Mouse (Mus musculus): ENCODE results near the gene Polh. TPM values are rescaled to one million over a fixed set of nuclear protein-coding genes. Genes with fewer than 3 reads are reported as not detected.

Polh gene
- total RNA-seq, 2 experiments from 2014 or later: 11.4 to 12.5 TPM

DNA sequence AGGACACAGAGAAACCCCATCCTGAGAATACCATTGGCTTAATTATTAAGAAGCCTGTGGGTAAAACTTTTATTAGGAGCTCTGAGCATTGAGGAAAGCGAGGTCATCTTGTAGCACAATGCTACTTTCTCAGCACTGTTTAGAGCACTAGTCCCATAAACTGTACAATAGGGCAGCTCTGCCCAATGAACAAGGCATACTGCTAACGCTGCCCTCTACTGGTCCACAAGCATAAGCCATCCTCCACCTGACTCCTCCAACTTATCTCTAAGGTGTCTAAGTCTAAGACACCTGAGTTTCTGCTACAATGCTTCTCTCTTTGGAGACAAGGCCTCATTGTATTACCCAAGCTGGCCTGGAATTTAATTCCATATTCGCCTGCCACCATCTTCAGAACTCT, 31.9 kb downstream of the Polh start:
- DNase-seq: no peak
- intact Hi-C loops (cut with DNase I): no loop called here

GRCm38 (mm10) chr17:46168768-46169167, 33.7 kb downstream of the Polh start:
- intact Hi-C loops (cut with DNase I): no loop called here
- no peak for DNase-seq

DNA sequence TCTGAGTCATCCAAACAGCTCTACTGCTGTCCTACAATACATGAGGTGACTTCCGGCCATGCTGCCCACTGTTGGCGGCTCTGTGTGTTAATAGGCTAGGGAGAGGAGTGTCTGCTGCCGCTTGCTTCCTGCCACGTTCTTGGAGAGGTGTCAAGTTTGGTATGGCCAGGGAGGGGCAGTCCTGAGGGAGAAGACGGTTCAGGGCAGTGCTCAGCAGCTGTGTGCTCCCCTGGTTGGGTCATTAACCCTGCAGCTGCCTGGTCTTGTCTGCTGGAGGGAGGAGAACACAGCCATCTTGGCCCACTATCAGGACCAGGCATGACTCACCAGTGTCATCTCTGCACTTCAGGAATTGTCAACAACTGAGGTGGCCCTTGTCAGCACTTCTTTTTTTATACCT, 34.1 kb downstream of the Polh start:
- no peak for DNase-seq
- intact Hi-C loops (cut with DNase I): no loop called here

- intact Hi-C loops (cut with DNase I): no loop called here
- DNase-seq: no peak
These were observed 35.4 kb downstream of the Polh start for GRCm38 (mm10) chr17:46167014-46167413.

DNA sequence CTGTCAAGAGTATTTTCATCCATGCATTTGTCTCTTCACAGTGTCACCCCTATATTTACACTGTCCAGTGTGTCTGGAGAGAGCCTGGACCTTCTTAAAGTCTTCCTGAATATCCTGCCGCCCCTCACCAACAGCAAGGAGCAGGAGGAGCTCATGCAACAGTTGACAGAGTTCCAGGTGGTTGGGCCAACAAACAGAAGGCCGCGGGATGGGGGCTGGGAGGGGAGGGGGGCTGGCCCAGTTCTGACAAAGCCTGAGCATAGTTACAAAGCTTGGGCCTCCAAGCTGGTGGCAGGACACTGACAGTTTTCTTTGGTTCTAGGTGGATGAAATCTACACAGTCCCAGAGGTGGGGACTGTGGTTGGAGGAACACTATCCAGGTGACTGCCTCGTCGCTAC, 36.2 kb downstream of the Polh start:
- intact Hi-C loops (cut with DNase I): no loop called here
- DNase-seq: no peak

GRCm38 (mm10) chr17:46165460-46165859, 37.0 kb downstream of the Polh start:
- DNase-seq: no peak
- intact Hi-C loops (cut with DNase I): loop anchor here (2.0 kb wide), 1 partner anchor 433 kb away; the partner anchor contains the start of gene 1600014C23Rik

DNA sequence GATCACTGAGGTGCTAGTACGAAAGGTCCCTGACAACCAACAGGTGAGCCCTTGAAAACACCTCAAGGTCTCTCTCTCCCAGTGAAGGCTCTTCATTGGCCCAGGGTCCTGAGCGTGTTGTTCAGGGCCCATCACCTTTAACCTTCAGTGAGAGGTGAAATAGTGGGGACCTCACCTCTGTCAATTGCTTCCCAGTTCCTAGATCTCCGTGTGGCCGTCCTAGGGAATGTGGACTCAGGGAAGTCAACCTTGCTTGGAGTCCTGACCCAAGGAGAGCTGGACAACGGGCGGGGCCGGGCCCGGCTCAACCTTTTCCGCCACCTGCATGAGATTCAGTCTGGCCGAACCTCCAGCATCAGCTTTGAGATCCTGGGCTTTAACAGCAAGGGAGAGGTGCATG, 37.7 kb downstream of the Polh start:
- intact Hi-C loops (cut with DNase I): loop anchor here (2.0 kb wide), 1 partner anchor 432 kb away; the partner anchor contains the start of gene 1600014C23Rik
- no peak for DNase-seq

- intact Hi-C loops (cut with DNase I): loop anchor here (2.0 kb wide), 1 partner anchor 432 kb away; the partner anchor contains the start of gene 1600014C23Rik
These were observed 38.1 kb downstream of the Polh start for GRCm38 (mm10) chr17:46164301-46164700.

GRCm38 (mm10) chr17:46162951-46163421, 39.5 kb downstream of the Polh start:
- no peak for DNase-seq
- intact Hi-C loops (cut with DNase I): no loop called here

More at GRCm38 (mm10) chr17:46164301-46164700, 38.1 kb downstream of the Polh start:
- DNase-seq: no peak

- intact Hi-C loops (cut with DNase I): no loop called here
- no peak for DNase-seq
These were observed 39.9 kb downstream of the Polh start for GRCm38 (mm10) chr17:46162551-46162950.

GRCm38 (mm10) chr17:46161710-46162109, 40.7 kb downstream of the Polh start:
- no peak for DNase-seq

DNA sequence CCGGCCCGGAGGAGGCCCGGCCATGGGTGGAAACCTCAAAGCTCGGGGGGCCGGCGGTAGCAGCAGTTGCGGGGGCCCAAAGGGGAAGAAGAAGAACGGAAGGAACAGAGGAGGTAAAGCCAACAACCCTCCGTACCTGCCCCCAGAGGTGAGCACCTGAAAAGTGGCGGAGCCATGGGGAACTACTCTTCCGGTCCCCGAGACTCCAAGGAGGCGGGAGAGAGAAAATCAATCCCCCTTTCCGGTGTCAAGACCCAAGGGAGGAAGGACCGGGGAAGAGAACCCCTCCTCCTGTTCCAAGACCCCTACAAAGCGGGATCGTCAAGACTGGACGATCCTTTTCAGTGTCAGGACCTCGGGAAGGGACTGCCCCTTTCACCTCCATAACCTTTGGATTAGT, 41.3 kb downstream of the Polh start:
- no peak for DNase-seq
- intact Hi-C loops (cut with DNase I): no loop called here

More at GRCm38 (mm10) chr17:46161710-46162109, 40.7 kb downstream of the Polh start:
- intact Hi-C loops (cut with DNase I): no loop called here

DNA sequence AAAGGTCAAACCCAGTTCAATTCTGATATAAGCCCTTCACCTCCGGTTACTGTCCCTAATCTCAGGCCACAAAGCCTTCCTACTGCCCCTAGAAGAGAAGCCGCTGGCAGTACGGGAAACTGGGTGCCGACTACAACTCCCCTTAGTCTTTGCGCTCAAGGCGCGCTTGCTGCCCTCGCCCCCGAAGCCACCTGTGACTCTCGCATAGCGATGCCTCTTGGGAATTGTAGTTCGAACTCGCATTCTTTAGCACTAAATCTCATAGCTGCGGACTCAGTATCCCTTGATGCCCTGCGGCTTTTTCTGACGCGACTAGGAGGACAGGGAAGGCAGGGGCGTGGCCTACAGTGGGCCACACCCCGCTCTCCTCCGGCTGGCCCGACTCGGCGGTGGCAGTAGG, 41.8 kb downstream of the Polh start, which contains the start of gene Gtpbp2:
Gene Gtpbp2, plus strand, starts transcription at position 347 of the 400 bp plus-strand sequence.
- peak; percentile 79 to 88 for DNase-seq
- intact Hi-C loops (cut with DNase I): no loop called here

DNA sequence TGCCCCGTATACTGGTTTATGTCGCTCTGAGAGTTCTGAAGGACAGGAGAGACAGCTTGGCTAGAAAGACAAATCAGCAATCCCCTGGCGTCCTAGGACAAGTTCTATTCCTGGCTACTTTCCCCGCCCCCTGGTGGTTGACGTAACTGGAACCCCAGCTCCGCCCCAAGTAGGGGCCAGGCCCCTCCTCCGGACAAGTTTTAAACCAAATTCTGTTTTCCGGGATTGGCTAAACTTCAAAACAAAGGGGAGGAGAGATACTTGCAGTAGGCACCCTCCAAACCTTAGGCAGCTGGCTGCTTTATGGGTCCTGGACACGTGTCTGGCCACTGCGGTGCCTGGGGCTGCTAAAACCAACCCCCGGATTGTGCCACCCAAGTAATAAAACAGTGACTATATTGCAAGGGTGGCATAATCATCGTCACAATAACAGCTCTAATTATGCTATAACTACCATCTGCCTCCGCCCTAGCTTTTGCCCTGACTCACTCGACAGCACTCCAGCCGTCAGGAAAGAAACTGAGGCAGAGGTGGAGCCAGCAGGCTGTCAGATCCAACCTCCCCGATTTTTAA, 42.3 kb downstream of the Polh start:
- peak; percentile 86 to 88 for DNase-seq
- intact Hi-C loops (cut with DNase I): no loop called here

- intact Hi-C loops (cut with DNase I): no loop called here
- no peak for DNase-seq
These were observed 43.2 kb downstream of the Polh start for GRCm38 (mm10) chr17:46159236-46159635.

DNA sequence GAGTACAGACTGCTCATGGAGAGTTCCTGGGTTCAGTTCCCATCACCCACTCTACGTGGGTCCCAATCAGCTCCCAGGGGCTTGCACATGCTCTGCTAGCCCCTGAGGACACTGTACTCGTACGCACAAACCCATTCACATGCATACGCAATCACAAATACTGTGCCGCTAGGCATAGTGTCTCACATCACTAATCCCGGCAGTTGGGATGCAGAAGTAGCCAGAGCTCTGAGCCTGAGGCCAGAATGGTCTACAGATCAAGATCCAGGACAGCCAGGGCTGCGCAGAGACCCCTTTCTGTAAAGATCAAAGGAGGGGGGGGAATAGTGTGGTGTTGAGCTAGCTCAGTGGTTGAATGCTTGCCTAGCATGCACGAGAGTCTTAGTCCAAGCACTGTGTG, 45.3 kb downstream of the Polh start:
- no peak for DNase-seq
- intact Hi-C loops (cut with DNase I): no loop called here

GRCm38 (mm10) chr17:46156680-46157079, 45.8 kb downstream of the Polh start:
- intact Hi-C loops (cut with DNase I): no loop called here

DNA sequence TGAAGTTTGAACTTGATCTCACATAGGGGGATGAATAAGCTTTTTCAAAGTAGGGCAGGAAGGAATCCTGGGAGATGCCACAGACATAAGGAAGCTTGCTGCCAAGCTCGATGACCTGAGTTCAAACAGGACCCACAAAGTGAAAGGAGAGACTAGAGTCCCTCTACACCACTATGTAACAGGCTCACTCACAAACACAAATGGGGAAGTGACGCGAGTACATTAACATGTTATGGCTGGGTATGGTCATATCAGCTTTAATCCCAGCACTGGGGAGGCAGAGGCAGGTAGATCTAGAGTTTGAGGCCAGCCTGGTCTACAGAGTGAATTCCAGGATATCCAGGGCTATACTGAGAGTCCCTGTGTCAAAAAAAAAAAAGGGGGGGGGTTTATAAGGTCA, 48.1 kb downstream of the Polh start:
- no peak for DNase-seq
- intact Hi-C loops (cut with DNase I): no loop called here

More at GRCm38 (mm10) chr17:46156680-46157079, 45.8 kb downstream of the Polh start:
- DNase-seq: no peak

- intact Hi-C loops (cut with DNase I): no loop called here
- DNase-seq: peak; percentile 75 to 85
These were observed 49.3 kb downstream of the Polh start, which contains the start of gene Mad2l1bp for GRCm38 (mm10) chr17:46152847-46153782. Gene Mad2l1bp, minus strand, starts transcription at chr17:46153553.

- intact Hi-C loops (cut with DNase I): no loop called here
- peak; percentile 61 to 75 for DNase-seq
These were observed 58.6 kb downstream of the Polh start, which contains the start of gene Rsph9 for GRCm38 (mm10) chr17:46143578-46144423. Gene Rsph9, minus strand, starts transcription at chr17:46144216.
